Mouse (Mus musculus) kidney, postnatal 0 days (tissue): ENCODE data around the gene Wnt3a. TPM values are rescaled to one million over a fixed set of nuclear protein-coding genes. Genes with fewer than 3 reads are reported as not detected.

Experiments
- ATAC-seq: fragments of 200-750 bp; cut with Nextera tagmentation; replicated peaks from 2 replicates; pipeline ENCODE4 v1.8.0; 2017; ENCODE audit warnings: low read depth, moderate number of reproducible peaks, moderate TSS enrichment, moderate library complexity; ENCODE audit not compliant: low FRiP score
- DNase-seq: peaks from one replicate; pipeline ENCODE4 v3.0.0-alpha.2; 2016; ENCODE audit warnings: low spot score
- H3K27ac ChIP-seq: fragments of 300-500 bp; sonication (generic); 2 replicates; pipeline ENCODE4 v1.5.1; 2014; ENCODE audit warnings: mild to moderate bottlenecking
- H3K27me3 ChIP-seq: fragments of 300-500 bp; sonication (generic); 2 replicates; pipeline ENCODE4 v1.6.1; 2014; ENCODE audit warnings: low read length, mixed read lengths; ENCODE audit not compliant: insufficient read depth
- H3K36me3 ChIP-seq: fragments of 300-500 bp; sonication (generic); 2 replicates; pipeline ENCODE4 v1.6.1; 2014; ENCODE audit warnings: low read length, mixed read lengths; ENCODE audit not compliant: insufficient read depth
- H3K4me1 ChIP-seq: fragments of 300-500 bp; sonication (generic); replicated peaks from 2 replicates; pipeline ENCODE4 v1.6.1; 2014; ENCODE audit warnings: antibody characterized with exemption, low read length, mixed read lengths; ENCODE audit not compliant: insufficient read depth
- H3K4me2 ChIP-seq: fragments of 300-500 bp; sonication (generic); 2 replicates; pipeline ENCODE4 v1.6.1; 2014; ENCODE audit warnings: mild to moderate bottlenecking, low read length, moderate library complexity, mixed read lengths
- H3K4me3 ChIP-seq: fragments of 300-500 bp; sonication (generic); replicated peaks from 2 replicates; pipeline ENCODE4 v1.5.1; 2014; ENCODE audit warnings: low read depth, low read length
- H3K9ac ChIP-seq: fragments of 300-500 bp; sonication (generic); 2 replicates; pipeline ENCODE4 v1.6.1; 2014; ENCODE audit warnings: low read depth, low read length
- H3K9me3 ChIP-seq: fragments of 300-500 bp; sonication (generic); replicated peaks from 2 replicates; pipeline ENCODE4 v1.6.1; 2016; ENCODE audit warnings: low read length, inconsistent platforms, mixed read lengths
- CTCF ChIP-seq: IDR thresholded peaks from 2 replicates; pipeline ENCODE4 v1.5.1; 2016; ENCODE audit warnings: antibody characterized with exemption, low read depth, mild to moderate bottlenecking, moderate library complexity
- WGBS: fragments of 180-500 bp; shearing (Covaris S2); extraction: QIAGEN DNeasy Blood & Tissue Kit; methylation state at CpG from one replicate; pipeline ENCODE4 v1.1.7; 2014; 5-methylcytosine and 5-hydroxymethylcytosine counted together
- polyA plus RNA-seq: library from polyadenylated mRNA; unstranded; fragments of >200 nt; fragmentation: Nextera tagmentation; extraction: Ambion mirVana; gene quantifications from 2 replicates; pipeline ENCODE4 v1.2.1, GENCODE M21; 2015

Wnt3a gene
- polyA plus RNA-seq, 1 experiment from 2014 or later, result not detected

GRCm38 (mm10) chr11:59259647-59260046 is 30.9 kb downstream of the Wnt3a start:
- Histone ChIP-seq H3K27me3 (no peaks in the 10 kb centered on the region), H3K27ac (no peak overlapping the region), H3K9me3 (no peaks in the 10 kb centered on the region), H3K9ac (no peak overlapping the region), H3K36me3 (no peaks in the 10 kb centered on the region), H3K4me2 (no peak overlapping the region), H3K4me1 (0 out of 2 replicates have a peak, but pooled peaks cover 9% of the 10 kb centered on the region), H3K4me3 (no peak overlapping the region)
- WGBS, result 87% methylated on average over 7 of the region's 7 CpGs
- ATAC-seq (no peak), DNase-seq (no peak)
- no peak for TF ChIP-seq CTCF

GRCm38 (mm10) chr11:59248101-59248500 is 42.5 kb downstream of the Wnt3a start:
- Histone ChIP-seq H3K9ac (no peak overlapping the region), H3K27ac (no peak overlapping the region), H3K4me3 (no peak overlapping the region), H3K4me1 (no peaks in the 10 kb centered on the region), H3K36me3 (no peaks in the 10 kb centered on the region), H3K27me3 (no peaks in the 10 kb centered on the region), H3K4me2 (no peak overlapping the region), H3K9me3 (no peaks in the 10 kb centered on the region)
- 53% methylated on average over 10 of the region's 10 CpGs for WGBS
- DNase-seq, result no peak
- TF ChIP-seq CTCF, result no peak
- no peak for ATAC-seq

- H3K4me3 ChIP-seq, result no peak overlapping the region
- no peak for ATAC-seq
- no peaks in the 10 kb centered on the region for H3K27me3 ChIP-seq
- no peaks in the 10 kb centered on the region for H3K36me3 ChIP-seq
- no peak for DNase-seq
- no peak overlapping the region for H3K4me2 ChIP-seq
- H3K9me3 ChIP-seq, result no peaks in the 10 kb centered on the region
- no peak for TF ChIP-seq CTCF
- H3K27ac ChIP-seq, result no peak overlapping the region
- H3K9ac ChIP-seq, result no peak overlapping the region
- no peaks in the 10 kb centered on the region; the same call in 1 of the 2 replicates for H3K4me1 ChIP-seq
- WGBS, result 12% methylated on average over 6 of the region's 6 CpGs
Observed at GRCm38 (mm10) chr11:59243856-59244255, 46.7 kb downstream of the Wnt3a start.

- no peak for TF ChIP-seq CTCF
- Histone ChIP-seq H3K4me3 (no peak overlapping the region), H3K9me3 (no peaks in the 10 kb centered on the region), H3K9ac (no peak overlapping the region), H3K27me3 (no peaks in the 10 kb centered on the region), H3K4me2 (no peak overlapping the region), H3K36me3 (no peaks in the 10 kb centered on the region), H3K4me1 (no peaks in the 10 kb centered on the region; the same call in 1 of the 2 replicates), H3K27ac (no peak overlapping the region)
- 12% methylated on average over 3 of the region's 3 CpGs for whole genome bisulfite sequencing
- ATAC-seq (no peak), DNase-seq (no peak)
Observed at GRCm38 (mm10) chr11:59241841-59242240, 48.7 kb downstream of the Wnt3a start.

GRCm38 (mm10) chr11:59239796-59240195 is 50.8 kb downstream of the Wnt3a start:
- Histone ChIP-seq H3K9me3 (no peaks in the 10 kb centered on the region), H3K4me2 (no peak overlapping the region), H3K27ac (no peak overlapping the region), H3K27me3 (no peaks in the 10 kb centered on the region; the same call in 1 of the 2 replicates), H3K4me3 (no peak overlapping the region), H3K4me1 (no peaks in the 10 kb centered on the region; the same call in 1 of the 2 replicates), H3K36me3 (no peaks in the 10 kb centered on the region), H3K9ac (no peak overlapping the region)
- TF ChIP-seq CTCF, result no peak
- WGBS, result 81% methylated on average over 4 of the region's 4 CpGs
- ATAC-seq (no peak), DNase-seq (no peak)

- no peaks in the 10 kb centered on the region; the same call in 1 of the 2 replicates for H3K4me1 ChIP-seq
- TF ChIP-seq CTCF, result no peak
Observed at GRCm38 (mm10) chr11:59239428-59239785, 51.1 kb downstream of the Wnt3a start.

More at GRCm38 (mm10) chr11:59239428-59239785, 51.1 kb downstream of the Wnt3a start:
- H3K4me2 ChIP-seq, result no peak overlapping the region
- no peaks in the 10 kb centered on the region for H3K36me3 ChIP-seq
- DNase-seq (no peak), ATAC-seq (peak; percentile 7; the same call in 1 of the 2 replicates)
- no peaks in the 10 kb centered on the region for H3K9me3 ChIP-seq
- H3K9ac ChIP-seq, result no peak overlapping the region
- no peak overlapping the region for H3K27ac ChIP-seq
- H3K4me3 ChIP-seq, result no peak overlapping the region
- WGBS, result 48% methylated on average over 4 of the region's 4 CpGs
- H3K27me3 ChIP-seq, result no peaks in the 10 kb centered on the region; the same call in 1 of the 2 replicates
